Mouse (Mus musculus) lung, embryonic 16.5 days (tissue): ENCODE data around the gene Git1. TPM values are rescaled to one million over a fixed set of nuclear protein-coding genes. Genes with fewer than 3 reads are reported as not detected.

Experiments used
- ATAC-seq: fragments of 200-750 bp; cut with Nextera tagmentation; 2 replicates; pipeline ENCODE4 v1.8.0; 2017; ENCODE audit warnings: low read depth, mild to moderate bottlenecking, moderate library complexity
- H3K27ac ChIP-seq: fragments of 300-500 bp; sonication (generic); 2 replicates; pipeline ENCODE4 v1.5.1; 2014; ENCODE audit warnings: mild to moderate bottlenecking, control low read depth, low read length
- H3K27me3 ChIP-seq: fragments of 300-500 bp; sonication (generic); 2 replicates; pipeline ENCODE4 v1.6.1; 2014; ENCODE audit warnings: low read depth, low read length, mixed read lengths; ENCODE audit not compliant: control insufficient read depth, insufficient read depth
- H3K36me3 ChIP-seq: fragments of 300-500 bp; sonication (generic); 2 replicates; pipeline ENCODE4 v1.6.1; 2014; ENCODE audit warnings: low read length; ENCODE audit not compliant: control insufficient read depth, insufficient read depth
- H3K4me1 ChIP-seq: fragments of 300-500 bp; sonication (generic); replicated peaks from 2 replicates; pipeline ENCODE4 v1.6.1; 2014; ENCODE audit warnings: low read length, mixed read lengths; ENCODE audit not compliant: control insufficient read depth, insufficient read depth
- H3K4me2 ChIP-seq: fragments of 300-500 bp; sonication (generic); 2 replicates; pipeline ENCODE4 v1.6.1; 2014; ENCODE audit warnings: low read depth, low read length, control low read depth
- H3K4me3 ChIP-seq: fragments of 300-500 bp; sonication (generic); 2 replicates; pipeline ENCODE4 v1.5.1; 2014; ENCODE audit warnings: mild to moderate bottlenecking, low read length, control low read depth
- H3K9ac ChIP-seq: fragments of 300-500 bp; sonication (generic); 2 replicates; pipeline ENCODE4 v1.6.1; 2014; ENCODE audit warnings: low read length, control low read depth
- H3K9me3 ChIP-seq: fragments of 300-500 bp; sonication (generic); 2 replicates; pipeline ENCODE4 v1.6.1; 2016; ENCODE audit warnings: low read length; ENCODE audit not compliant: control insufficient read depth
- WGBS: fragments of 180-500 bp; shearing (Covaris S2); extraction: QIAGEN DNeasy Blood & Tissue Kit; methylation state at CpG from one replicate; pipeline ENCODE4 v1.1.7; 2014; 5-methylcytosine and 5-hydroxymethylcytosine counted together
- polyA plus RNA-seq: library from polyadenylated mRNA; unstranded; fragments of >200 nt; fragmentation: Nextera tagmentation; extraction: Ambion mirVana; gene quantifications from 2 replicates; pipeline ENCODE4 v1.2.1, GENCODE M21; 2015

Gene Git1
- polyA plus RNA-seq, 1 experiment from 2014 or later = 9.1 TPM

DNA sequence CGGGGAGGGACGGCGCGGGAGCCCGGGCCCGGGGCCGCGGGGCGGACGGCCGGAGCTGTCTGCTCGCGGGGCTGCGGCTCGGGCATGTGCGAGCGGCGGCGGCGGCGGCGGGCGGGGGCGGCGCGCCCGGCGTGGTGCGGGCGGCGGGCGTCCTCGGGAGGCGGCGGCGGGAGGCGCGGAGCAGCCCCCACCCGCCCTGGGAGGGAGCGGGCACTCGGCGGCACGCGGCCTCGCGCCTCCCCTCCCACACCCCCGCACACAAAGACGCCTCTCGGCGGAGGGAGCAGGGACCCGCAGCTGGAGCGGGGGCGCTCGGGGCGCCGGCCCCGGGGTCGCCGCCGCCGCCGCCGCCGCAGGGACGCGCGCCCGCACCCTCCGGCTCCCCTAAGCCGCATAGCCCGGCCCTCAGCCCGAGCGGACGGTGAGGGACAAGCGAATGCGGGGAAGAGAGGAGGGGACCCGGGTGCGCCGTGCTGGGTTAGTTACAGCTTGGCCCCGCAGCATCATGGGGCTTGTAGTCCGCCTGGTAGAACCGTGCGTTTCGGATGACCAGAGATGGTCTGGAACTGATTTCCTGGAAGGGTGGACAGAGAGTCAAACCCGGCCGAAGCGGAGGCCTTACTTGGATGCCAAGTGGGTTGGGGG is 3.6 kb upstream of the Git1 start, which contains the start of gene Ankrd13b:
TSS of gene Ankrd13b (minus strand) at position 88 of the 645 bp plus-strand sequence.
- Histone ChIP-seq H3K4me3 (peak within 1 kb of the TSS; percentile 72), H3K27ac (peak within 1 kb of the TSS; percentile 47; the same call in 1 of the 2 replicates), H3K36me3 (no peaks in the 10 kb centered on the region), H3K27me3 (no peaks in the 10 kb centered on the region), H3K9ac (peak within 1 kb of the TSS; percentile 80), H3K9me3 (no peaks in the 10 kb centered on the region), H3K4me2 (peak within 1 kb of the TSS; percentile 95), H3K4me1 (peaks cover 58% of the 10 kb centered on the region)
- ATAC-seq = peak; percentile 42
- WGBS = under 1% methylated on average over 38 of the region's 87 CpGs

DNA sequence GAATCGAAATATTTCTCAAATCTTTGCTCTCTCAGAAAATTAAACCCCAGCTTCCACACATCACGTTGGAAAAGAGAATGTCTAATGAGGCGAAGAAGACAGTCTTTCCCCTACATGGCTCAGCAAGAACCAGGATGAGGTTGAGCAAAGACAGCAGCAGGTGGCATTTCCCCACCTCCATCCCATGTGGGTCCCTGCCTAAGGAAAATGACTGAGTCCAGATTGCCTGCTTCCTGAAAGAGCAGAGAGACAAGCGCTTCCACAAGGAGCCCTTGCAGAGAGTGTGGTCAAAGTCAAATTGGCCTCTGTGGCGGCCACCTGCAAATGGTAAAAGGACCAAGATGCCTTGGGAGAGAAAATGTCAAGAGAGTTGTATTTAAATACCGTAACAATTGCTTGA is 2.9 kb upstream of the Git1 start:
- Histone ChIP-seq H3K9ac (no peak overlapping the region), H3K9me3 (no peaks in the 10 kb centered on the region), H3K27ac (no peak overlapping the region; the same call in 1 of the 2 replicates), H3K4me1 (peaks cover 63% of the 10 kb centered on the region), H3K36me3 (no peaks in the 10 kb centered on the region), H3K4me3 (no peak overlapping the region), H3K27me3 (no peaks in the 10 kb centered on the region), H3K4me2 (peak overlapping the region; percentile 95; the same call in 1 of the 2 replicates)
- WGBS = 71% methylated on average over 6 of the region's 6 CpGs
- no peak for ATAC-seq

DNA sequence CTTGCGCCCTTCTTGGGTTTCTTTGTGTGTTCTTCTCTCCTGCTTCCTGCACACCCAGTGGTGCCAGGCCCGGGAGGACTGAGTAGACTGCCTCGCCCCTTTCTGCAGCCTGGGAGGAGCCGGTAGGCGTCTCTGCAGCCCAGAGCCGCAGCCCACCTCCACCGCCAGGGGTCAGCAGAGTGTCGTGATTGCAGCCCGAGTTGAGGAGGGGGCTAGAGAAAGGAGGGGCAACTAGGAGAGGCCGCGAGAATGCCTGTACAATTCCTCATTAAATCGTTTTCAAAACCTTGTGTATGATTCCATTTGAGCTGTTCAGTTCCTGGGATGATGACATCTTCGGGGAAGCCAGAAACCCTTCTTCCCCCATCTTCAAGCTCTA is 2.2 kb upstream of the Git1 start:
- 2% methylated on average over 13 of the region's 13 CpGs for WGBS
- peak overlapping the region; percentile 88 for H3K4me3 ChIP-seq
- peaks cover 59% of the 10 kb centered on the region for H3K4me1 ChIP-seq

DNA sequence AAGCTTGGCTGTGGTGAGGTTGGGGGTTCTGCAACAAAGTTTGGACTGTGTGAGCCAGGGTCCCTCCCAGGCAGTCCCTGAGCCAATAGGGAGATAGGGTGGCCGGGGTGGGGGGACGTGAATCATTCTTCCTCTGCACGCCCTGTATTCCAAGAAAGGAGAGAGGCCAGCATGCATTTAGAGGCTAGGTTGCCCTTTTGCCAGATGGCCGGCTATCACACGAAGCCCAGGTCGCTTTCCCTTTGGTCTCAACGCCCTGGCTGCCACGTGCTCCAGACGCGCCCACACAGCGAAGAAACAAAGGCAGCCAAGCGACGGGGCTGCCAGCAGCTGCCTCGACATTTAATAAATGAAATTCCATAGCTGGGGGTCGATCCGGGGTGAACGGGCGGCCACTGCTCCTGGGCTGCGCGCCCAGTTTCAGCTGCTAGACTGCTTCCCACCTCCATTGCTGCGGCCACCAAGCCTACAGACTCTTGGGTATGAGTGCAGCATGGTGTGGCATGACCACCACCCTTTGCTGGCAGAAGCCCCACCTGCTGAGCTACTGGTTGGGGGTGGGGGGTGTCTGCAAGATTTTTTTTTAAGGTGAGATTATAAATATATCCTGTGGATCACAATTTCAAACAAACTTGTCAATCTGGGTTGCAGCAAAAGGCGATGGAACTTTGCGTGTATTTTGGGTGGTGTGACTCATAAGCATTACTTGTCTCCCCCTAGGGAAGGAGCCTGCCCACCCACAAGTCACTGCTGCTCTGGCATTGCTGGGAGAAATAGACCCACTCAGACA is 1.7 kb upstream of the Git1 start:
- H3K27ac ChIP-seq = peak overlapping the region; percentile 87
- H3K9ac ChIP-seq = peak overlapping the region; percentile 85
- WGBS = under 1% methylated on average over 23 of the region's 23 CpGs
- H3K27me3 ChIP-seq = no peaks in the 10 kb centered on the region
- peak overlapping the region; percentile 88 for H3K4me2 ChIP-seq
- peaks cover 61% of the 10 kb centered on the region for H3K4me1 ChIP-seq
- ATAC-seq = peak; percentile 77
- no peaks in the 10 kb centered on the region for H3K36me3 ChIP-seq
- no peaks in the 10 kb centered on the region for H3K9me3 ChIP-seq
- H3K4me3 ChIP-seq = peak overlapping the region; percentile 88

More for the DNA sequence above, 2.2 kb upstream of the Git1 start:
- Histone ChIP-seq H3K9me3 (no peaks in the 10 kb centered on the region), H3K27me3 (no peaks in the 10 kb centered on the region), H3K27ac (peak overlapping the region; percentile 87), H3K36me3 (no peaks in the 10 kb centered on the region), H3K4me2 (peak overlapping the region; percentile 88), H3K9ac (peak overlapping the region; percentile 29)
- peak; percentile 73 for ATAC-seq

DNA sequence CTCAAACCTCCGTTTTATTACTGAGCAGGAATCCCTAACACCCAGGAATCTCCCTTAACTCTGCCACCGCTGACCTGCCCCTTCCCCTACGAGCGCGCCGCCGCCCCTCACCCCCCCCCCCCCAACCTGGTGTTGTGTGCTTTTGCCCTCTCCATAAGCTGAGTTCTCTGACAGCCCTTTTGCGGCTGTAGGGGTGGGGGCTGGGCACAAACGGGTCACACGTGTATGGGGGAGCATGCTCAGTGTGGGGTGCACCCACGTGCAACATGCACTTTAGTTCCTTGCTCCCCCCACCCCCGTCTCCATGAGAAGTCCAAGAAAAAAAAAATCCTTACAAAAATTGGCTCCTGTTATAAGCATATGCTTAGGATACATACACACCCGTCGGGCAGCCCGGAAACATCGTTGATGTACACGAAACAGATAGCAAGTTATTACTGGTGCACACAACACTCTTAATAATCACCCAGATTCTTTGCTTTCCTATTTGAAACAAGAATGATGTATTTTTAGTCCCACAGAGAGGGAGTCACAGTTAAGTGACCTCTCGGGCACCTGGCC is 971 bp upstream of the Git1 start:
- peak overlapping the region; percentile 88 for H3K4me3 ChIP-seq
- under 1% methylated on average over 18 of the region's 18 CpGs for WGBS
- H3K36me3 ChIP-seq = no peaks in the 10 kb centered on the region
- no peaks in the 10 kb centered on the region for H3K9me3 ChIP-seq
- H3K9ac ChIP-seq = peak overlapping the region; percentile 85
- H3K4me2 ChIP-seq = peak overlapping the region; percentile 88
- peak overlapping the region; percentile 87 for H3K27ac ChIP-seq
- no peak for ATAC-seq
- H3K27me3 ChIP-seq = no peaks in the 10 kb centered on the region
- H3K4me1 ChIP-seq = peaks cover 61% of the 10 kb centered on the region

DNA sequence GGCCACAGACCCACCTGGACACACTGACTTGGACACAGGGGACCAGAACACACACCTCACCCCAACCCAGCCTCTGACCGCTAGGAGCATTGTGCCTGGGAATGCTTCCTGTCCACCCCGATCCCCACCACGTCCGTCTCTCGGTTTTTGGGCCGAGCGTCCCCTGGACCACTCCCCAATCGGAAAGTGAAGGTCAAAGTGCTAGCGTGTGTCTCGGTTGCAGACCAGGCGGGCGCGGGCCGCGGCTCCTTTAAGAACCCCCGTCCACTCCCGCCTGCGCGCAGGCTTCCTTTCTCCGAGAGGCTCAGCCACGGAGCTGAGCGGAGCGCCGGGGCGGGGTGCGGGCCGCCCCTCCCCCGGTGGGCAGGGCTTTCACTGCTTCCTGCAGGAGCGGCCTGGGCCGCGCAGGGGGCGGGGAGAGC is 440 bp upstream of the Git1 start:
- H3K9ac ChIP-seq = peak overlapping the region; percentile 85
- H3K4me1 ChIP-seq = peaks cover 62% of the 10 kb centered on the region
- H3K4me2 ChIP-seq = peak overlapping the region; percentile 88
- H3K36me3 ChIP-seq = no peaks in the 10 kb centered on the region
- peak overlapping the region; percentile 88 for H3K4me3 ChIP-seq
- peak; percentile 74 for ATAC-seq
- H3K9me3 ChIP-seq = no peaks in the 10 kb centered on the region
- peak overlapping the region; percentile 87 for H3K27ac ChIP-seq
- no peaks in the 10 kb centered on the region for H3K27me3 ChIP-seq
- under 1% methylated on average over 21 of the region's 32 CpGs for WGBS

DNA sequence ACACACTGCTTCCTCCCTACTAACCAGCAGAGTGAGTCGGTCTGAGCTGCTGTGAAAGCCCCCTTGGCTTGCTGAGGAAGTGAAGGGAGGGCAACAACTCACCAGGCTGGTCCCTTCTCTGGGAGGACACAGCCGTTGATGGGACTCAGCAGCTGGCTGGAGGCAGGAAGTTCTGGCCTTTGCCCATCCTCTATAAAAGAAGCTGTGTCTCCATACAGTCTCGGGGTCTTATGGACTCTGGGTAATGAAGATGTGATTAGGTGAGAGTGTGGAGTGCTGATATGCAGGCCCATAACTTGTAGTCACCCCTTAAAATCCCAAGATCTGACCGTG is 948 bp downstream of the Git1 start:
- H3K9ac ChIP-seq = peak overlapping the region; percentile 85
- peak overlapping the region; percentile 95 for H3K4me2 ChIP-seq
- H3K4me1 ChIP-seq = peaks cover 58% of the 10 kb centered on the region
- peak overlapping the region; percentile 88 for H3K4me3 ChIP-seq
- no peaks in the 10 kb centered on the region for H3K36me3 ChIP-seq
- H3K27ac ChIP-seq = peak overlapping the region; percentile 62
- WGBS = 18% methylated on average over 4 of the region's 4 CpGs
- H3K9me3 ChIP-seq = no peaks in the 10 kb centered on the region
- ATAC-seq = no peak
- H3K27me3 ChIP-seq = no peaks in the 10 kb centered on the region

DNA sequence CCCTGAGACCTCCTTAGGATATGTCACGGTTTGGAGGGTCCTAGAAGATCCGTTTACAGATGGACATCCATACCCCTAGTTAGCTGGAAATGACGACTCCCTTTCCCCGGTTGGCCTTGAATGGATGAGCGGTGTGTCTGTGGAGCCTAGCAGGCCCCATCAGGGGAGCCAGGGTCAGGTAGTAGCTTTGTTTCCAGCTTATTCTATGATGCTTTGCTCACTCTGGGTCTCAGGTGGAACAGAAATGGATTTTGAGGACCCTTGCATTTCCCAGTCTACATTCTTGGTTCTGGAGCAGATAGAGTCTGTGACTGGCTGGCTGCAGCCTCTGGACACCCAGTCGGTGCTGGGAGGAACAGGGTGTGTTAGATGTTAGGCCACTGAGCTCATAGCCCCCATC is 1.4 kb downstream of the Git1 start:
- peaks cover 3% of the 10 kb centered on the region; the same call in 1 of the 2 replicates for H3K36me3 ChIP-seq
- 55% methylated on average over 6 of the region's 6 CpGs for WGBS
- H3K27ac ChIP-seq = no peak overlapping the region; the same call in 1 of the 2 replicates
- ATAC-seq = no peak
- peaks cover 58% of the 10 kb centered on the region for H3K4me1 ChIP-seq
- no peaks in the 10 kb centered on the region for H3K27me3 ChIP-seq
- H3K9ac ChIP-seq = peak overlapping the region; percentile 85
- peak overlapping the region; percentile 88 for H3K4me3 ChIP-seq
- H3K4me2 ChIP-seq = peak overlapping the region; percentile 95
- H3K9me3 ChIP-seq = no peaks in the 10 kb centered on the region

DNA sequence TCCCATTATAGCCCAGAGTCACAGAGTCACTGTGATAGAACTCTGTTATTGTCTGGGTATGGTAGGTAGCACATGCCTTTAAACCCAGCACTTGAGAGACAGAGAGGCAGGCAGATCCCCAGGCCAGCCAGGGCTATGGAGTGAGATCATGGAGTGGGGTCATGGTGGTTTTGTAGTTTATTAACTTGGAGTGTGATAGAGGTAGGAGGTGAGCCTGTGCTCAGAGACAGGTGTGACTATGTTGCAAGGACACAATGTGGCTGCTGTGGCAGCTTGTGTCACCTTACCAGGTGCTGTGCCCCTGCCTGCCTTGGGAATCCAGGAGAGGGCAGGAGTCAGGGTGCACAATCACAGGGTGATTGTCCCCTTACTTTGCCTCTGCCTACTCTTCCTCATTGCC is 2.1 kb downstream of the Git1 start:
- H3K9me3 ChIP-seq = no peaks in the 10 kb centered on the region
- H3K27ac ChIP-seq = no peak overlapping the region
- no peaks in the 10 kb centered on the region for H3K27me3 ChIP-seq
- no peak overlapping the region for H3K4me3 ChIP-seq
- ATAC-seq = no peak
- H3K36me3 ChIP-seq = peaks cover 4% of the 10 kb centered on the region; the same call in 1 of the 2 replicates
- peaks cover 55% of the 10 kb centered on the region for H3K4me1 ChIP-seq
- H3K4me2 ChIP-seq = no peak overlapping the region
- no peak overlapping the region for H3K9ac ChIP-seq
